Mouse (Mus musculus): ENCODE measurements around the gene Nodal.
A peak's percentile ranks its signal among the peaks of the same experiment; 100 is the strongest.

Gene Nodal

DNA sequence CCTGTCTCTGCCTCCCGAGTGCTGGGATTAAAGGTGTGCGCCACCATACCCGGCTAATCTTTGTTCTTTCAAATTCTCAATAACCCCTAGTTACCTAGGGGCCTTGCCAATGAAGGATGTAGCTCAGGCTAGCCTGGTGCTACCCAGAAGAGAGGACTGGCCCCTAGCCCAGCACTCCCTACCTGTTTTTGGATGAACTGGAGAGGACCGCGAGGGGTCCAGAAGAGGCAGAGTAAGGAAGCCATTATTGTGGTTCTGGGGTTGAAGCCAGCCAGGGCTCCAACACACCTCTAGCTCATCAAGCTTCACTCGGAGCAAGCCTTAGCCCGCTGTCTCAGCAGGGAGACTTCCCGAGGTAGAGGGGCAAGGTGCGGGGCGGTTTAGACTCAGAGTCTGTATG lies at the start of gene Nodal:
TSS of gene Nodal (plus strand) at position 301 of the 400 bp plus-strand sequence.
- no peak for DNase-seq

- no peak for DNase-seq
These were observed 48.0 kb upstream of the Nodal start for GRCm38 (mm10) chr10:61369755-61370154.

DNA sequence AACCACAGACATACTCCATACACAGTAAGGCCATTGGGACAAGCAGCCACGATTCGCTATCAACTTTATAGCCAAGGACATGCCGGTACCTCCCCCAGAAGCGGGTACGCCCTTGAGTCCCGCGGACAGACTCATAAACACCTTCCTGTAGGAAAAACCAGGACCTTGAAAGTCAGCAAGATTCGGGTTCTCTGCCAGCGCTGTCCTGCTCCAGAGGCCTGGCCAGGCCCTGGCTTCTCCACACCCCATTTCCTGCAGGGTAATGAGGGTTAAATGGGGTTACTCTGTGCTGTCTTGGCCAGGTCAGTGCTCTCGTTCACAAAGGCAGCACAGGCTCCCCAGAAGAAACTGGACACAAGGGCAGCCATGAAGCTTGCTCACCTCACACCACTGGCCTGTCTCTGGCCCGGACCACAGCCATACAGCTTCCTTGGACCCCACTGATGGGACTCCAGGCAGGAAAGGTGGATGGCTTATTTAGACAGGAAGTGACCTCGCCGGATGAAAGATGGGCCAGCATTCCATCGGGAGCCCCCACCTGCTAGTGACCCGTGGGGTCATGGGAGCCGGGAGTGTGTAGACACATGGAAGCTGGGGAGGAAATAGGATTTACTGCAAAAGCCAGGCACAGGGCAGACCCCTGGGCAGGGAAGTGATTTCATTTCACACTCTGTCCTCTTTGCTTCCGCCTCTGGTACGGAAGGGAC lies 47.3 kb upstream of the Nodal start:
- DNase-seq, result peak; percentile 54 to 70

GRCm38 (mm10) chr10:61371884-61372584 lies 45.7 kb upstream of the Nodal start:
- DNase-seq, result no peak

DNA sequence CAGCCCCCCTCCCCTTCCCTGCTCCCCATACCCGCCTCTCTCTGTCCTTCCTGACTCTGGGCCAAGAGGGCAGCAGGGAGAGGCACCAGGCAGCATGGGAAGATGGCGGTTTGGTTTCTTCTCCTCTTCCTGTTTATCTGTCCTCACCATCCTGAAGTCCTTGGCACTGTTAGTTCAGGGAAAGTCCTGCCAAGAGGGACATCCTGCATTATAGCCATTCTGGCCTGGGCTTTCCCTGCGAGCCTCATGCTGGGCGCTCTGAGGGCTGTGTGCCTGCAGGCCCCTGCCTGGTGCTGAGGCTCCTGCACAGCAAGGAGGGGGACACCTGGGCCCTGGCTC lies 45.2 kb upstream of the Nodal start:
- peak; percentile 54 to 78 for DNase-seq

- peak; percentile 68 to 76 for DNase-seq
These were observed 43.7 kb upstream of the Nodal start for GRCm38 (mm10) chr10:61374076-61374475.

DNA sequence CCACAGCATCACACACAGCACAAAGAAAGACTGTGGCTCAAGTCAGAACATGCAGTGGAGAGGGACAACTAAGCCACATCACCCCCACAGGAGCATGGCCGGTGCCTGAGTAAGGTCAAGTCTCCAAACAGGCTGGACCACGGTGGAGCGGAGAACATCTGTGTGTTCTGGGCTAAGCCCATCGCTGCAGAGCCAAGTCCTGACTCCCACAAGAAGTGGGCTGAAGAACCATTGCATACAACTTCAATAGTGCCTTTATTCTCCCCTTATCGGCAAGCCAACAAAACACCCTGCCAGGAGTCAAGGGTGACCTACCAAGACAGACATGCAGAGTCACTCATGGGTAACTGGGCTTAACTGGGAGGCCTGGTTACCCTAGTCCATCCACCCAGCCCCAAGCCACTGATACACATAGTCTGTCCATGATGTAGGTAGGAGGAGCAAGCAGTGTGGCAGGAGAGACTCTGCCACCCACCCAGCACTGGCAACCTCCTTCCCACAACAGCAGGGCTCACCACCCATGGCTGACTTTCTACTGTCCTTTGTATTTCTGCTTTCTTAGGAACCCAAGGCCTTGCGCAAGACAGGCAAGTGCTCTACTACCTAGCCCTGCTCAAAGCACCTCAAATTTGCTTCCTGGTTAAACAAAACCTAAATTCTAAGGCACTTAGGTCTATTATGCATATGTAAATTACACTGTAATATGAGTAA lies 42.8 kb upstream of the Nodal start:
- DNase-seq, result peak; percentile 25 to 51

- DNase-seq, result no peak
These were observed 39.7 kb upstream of the Nodal start for GRCm38 (mm10) chr10:61378050-61378449.

- no peak for DNase-seq
These were observed 39.1 kb upstream of the Nodal start for GRCm38 (mm10) chr10:61378698-61379097.

DNA sequence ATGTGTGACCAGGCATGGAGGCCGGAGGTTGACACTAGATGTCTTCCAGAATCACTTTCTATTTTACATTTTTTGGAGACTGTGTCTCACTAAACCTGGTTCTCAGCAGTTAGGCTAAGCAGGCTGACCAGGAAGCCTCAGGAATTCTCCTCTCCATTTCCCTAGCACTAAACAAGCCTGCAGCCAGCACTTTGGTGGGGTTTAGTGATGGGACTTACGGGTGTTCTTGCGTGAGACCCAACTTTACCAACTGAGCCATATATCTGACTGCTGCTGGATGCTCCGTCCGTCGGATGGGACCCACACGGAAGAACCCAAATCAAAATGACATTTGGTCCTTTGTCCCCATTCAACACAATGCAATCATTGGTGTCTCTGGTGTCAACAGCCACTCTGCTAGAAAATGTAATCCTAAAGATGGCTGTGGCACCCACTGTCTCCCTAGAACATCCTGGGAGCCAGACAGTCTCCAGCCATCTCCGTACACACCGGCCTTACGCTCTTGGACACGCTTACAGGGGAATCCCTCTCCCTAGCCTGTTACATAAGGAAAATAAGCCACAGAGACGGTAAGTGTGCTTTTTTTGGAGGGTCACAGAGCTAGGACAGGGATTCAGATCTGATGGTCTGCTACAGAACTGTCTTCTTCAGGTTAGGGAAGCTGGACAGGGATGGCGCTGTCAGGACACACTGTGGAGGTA lies 38.3 kb upstream of the Nodal start:
- no peak for DNase-seq

DNA sequence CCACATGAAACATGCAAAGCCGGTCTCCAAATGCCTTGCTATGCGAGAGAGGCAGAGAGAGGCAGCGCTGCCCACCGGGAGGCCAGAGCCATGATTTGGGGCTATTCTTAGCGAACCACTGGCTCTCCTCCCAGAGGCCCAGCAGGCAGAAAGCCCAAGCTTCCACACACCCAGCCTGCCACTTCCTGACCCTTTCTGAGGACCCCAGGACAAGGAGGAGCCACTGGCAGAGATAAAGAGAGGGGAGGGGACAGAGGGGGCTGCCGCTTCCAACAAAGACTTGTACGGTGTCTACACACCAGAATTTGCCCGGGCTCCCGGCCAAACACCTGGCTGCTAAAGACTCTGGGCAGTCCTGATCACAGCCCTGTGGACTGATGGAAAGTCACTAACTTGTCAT lies 37.6 kb upstream of the Nodal start:
- peak; percentile 34 to 59 for DNase-seq

DNA sequence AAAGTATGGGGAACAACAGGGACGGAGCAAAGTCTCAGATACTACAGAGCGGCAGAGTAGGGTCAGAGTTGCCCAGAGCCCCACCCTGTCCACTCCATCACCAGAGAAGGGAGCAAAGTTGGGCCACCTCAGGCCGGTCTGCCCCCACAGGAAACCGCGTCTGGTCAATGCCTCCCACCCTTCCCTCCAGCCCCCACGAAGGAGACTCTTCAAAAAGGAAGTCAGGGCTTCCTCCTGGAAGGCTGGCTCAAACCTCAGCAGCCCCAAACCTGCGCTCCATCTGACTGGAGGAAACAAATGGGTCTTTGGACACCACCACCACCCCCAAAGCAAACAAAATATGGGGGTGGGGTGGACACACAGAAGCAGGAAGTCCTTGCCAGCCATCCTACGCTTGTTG lies 35.9 kb upstream of the Nodal start:
- peak; percentile 58 to 72 for DNase-seq

GRCm38 (mm10) chr10:61382281-61382731 lies 35.5 kb upstream of the Nodal start:
- peak; percentile 25 to 43 for DNase-seq

- DNase-seq, result peak; percentile 81 to 87
These were observed 34.6 kb upstream of the Nodal start, which contains the start of gene Pald1 for GRCm38 (mm10) chr10:61383021-61383714. Pald1 (minus strand) TSS chr10:61383530.

DNA sequence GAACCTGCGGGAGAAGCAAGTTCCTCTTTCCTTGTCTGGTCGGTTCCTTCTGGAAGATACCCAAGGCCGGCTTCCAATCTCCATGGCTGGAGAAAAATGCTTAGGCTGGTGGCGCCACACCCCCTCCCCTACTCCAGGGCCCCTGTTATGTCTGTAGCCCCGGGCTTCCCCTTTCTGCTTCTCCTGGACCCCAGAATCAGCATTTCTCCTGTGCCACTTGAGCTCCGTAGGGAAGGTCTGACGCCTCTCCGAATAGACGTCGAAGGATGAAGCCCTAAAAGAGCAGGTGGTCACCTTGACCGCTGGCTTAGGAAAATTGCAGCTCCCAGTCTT lies 34.1 kb upstream of the Nodal start:
- no peak for DNase-seq

GRCm38 (mm10) chr10:61385174-61385573 lies 32.6 kb upstream of the Nodal start:
- no peak for DNase-seq

GRCm38 (mm10) chr10:61386284-61386683 lies 31.5 kb upstream of the Nodal start:
- DNase-seq, result peak; percentile 46 to 63

DNA sequence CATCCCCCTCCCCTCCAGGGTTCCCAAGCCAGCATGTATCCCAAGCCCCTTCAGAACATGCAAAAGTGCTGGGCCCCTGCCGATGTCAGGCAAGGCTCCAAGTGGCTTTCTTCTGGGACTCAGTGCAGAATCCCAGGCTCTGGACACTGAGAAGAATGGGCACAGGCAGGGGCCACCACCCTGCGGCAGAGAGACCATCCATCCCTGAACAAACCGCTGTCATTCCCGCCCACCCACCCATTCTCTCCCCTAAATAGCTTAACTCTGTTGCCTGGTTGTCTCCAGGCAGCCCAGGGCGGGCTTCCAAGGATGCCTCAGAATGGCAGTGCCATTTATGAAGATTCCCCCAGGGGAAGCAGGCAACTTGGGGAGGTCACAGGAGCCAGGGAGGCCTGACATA lies 28.8 kb upstream of the Nodal start:
- DNase-seq, result no peak

- DNase-seq, result peak in 1 of 2 experiments; percentile 48
These were observed 27.6 kb upstream of the Nodal start for GRCm38 (mm10) chr10:61390148-61390547.

DNA sequence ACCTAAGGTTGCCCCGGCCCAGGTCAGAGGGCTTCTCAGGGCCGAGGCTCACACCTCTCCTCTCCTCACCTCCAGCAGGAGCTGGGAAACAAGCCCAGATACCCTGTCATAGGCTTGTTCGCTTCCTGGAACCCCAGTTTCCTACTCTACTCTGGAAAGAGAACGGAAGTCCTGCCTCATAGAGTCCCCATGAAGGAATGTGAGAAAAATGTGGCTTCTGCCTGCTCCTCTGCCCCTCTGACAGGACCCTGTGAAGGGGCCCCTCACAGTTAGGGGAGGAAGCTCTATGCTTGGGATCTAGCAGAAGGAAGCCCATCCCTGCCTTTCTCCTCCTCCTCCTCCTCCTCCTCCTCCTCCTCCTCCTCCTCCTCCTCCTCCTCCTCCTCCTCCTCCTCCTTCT lies 25.2 kb upstream of the Nodal start:
- no peak for DNase-seq

- DNase-seq, result no peak
These were observed 23.2 kb upstream of the Nodal start for GRCm38 (mm10) chr10:61394476-61395136.

- no peak for DNase-seq
These were observed 19.6 kb upstream of the Nodal start for GRCm38 (mm10) chr10:61398125-61398524.

Data from lung, adult 18-20 months (tissue).